Mouse (Mus musculus) liver, embryonic 13.5 days (tissue): ENCODE data around the gene Rmi2. TPM values are rescaled to one million over a fixed set of nuclear protein-coding genes. Genes with fewer than 3 reads are reported as not detected.

ENCODE experiments used
- ATAC-seq: fragments of 200-750 bp; cut with Nextera tagmentation; 2 replicates; pipeline ENCODE4 v1.8.0; 2017; ENCODE audit warnings: low read depth, mild to moderate bottlenecking, moderate number of reproducible peaks, moderate library complexity
- DNase-seq: peaks from one replicate; pipeline ENCODE4 v3.0.0; 2022
- H3K27ac ChIP-seq: fragments of 300-500 bp; sonication (generic); 2 replicates; pipeline ENCODE4 v1.5.1; 2015; ENCODE audit warnings: moderate library complexity, mild to moderate bottlenecking, inconsistent platforms
- H3K27me3 ChIP-seq: fragments of 300-500 bp; sonication (generic); 2 replicates; pipeline ENCODE4 v1.6.1; 2015; ENCODE audit warnings: mild to moderate bottlenecking, inconsistent platforms
- H3K36me3 ChIP-seq: fragments of 300-500 bp; sonication (generic); 2 replicates; pipeline ENCODE4 v1.6.1; 2015; ENCODE audit warnings: mild to moderate bottlenecking, inconsistent platforms
- H3K4me1 ChIP-seq: fragments of 300-500 bp; sonication (generic); replicated peaks from 2 replicates; pipeline ENCODE4 v1.6.1; 2015; ENCODE audit warnings: inconsistent platforms
- H3K4me2 ChIP-seq: fragments of 300-500 bp; sonication (generic); 2 replicates; pipeline ENCODE4 v1.6.1; 2015; ENCODE audit warnings: inconsistent platforms, mild to moderate bottlenecking, moderate library complexity
- H3K4me3 ChIP-seq: fragments of 300-500 bp; sonication (generic); replicated peaks from 2 replicates; pipeline ENCODE4 v1.5.1; 2015; ENCODE audit warnings: mild to moderate bottlenecking, inconsistent platforms
- H3K9ac ChIP-seq: fragments of 300-500 bp; sonication (generic); 2 replicates; pipeline ENCODE4 v1.6.1; 2015; ENCODE audit warnings: mild to moderate bottlenecking, inconsistent platforms
- H3K9me3 ChIP-seq: fragments of 300-500 bp; sonication (generic); replicated peaks from 2 replicates; pipeline ENCODE4 v1.6.1; 2016; ENCODE audit warnings: inconsistent platforms
- WGBS: fragments of 180-500 bp; shearing (Covaris S2); methylation state at CpG from one replicate; pipeline ENCODE4 v1.1.7; 2015; ENCODE audit not compliant: insufficient replicate concordance; 5-methylcytosine and 5-hydroxymethylcytosine counted together
- polyA plus RNA-seq: library from polyadenylated mRNA; unstranded; fragments of >200 nt; fragmentation: Nextera tagmentation; extraction: Ambion mirVana; gene quantifications from 2 replicates; pipeline ENCODE4 v1.2.1, GENCODE M21; 2015

The Rmi2 gene
- polyA plus RNA-seq, 1 experiment from 2014 or later: 2.3 TPM

GRCm38 (mm10) chr16:10927026-10927425 is 92.2 kb downstream of the Rmi2 start:
- no peak for DNase-seq
- H3K9me3 ChIP-seq: no peaks in the 10 kb centered on the region
- H3K4me3 ChIP-seq: no peak overlapping the region
- 48% methylated on average over 1 of the region's 1 CpGs for WGBS
- H3K27ac ChIP-seq: no peak overlapping the region
- no peak overlapping the region for H3K9ac ChIP-seq
- no peaks in the 10 kb centered on the region for H3K4me1 ChIP-seq
- no peak for ATAC-seq
- H3K27me3 ChIP-seq: no peaks in the 10 kb centered on the region
- H3K4me2 ChIP-seq: no peak overlapping the region
- H3K36me3 ChIP-seq: no peaks in the 10 kb centered on the region

- no peaks in the 10 kb centered on the region for H3K36me3 ChIP-seq
- no peak overlapping the region for H3K9ac ChIP-seq
- no peak for ATAC-seq
- H3K9me3 ChIP-seq: no peaks in the 10 kb centered on the region
- no peaks in the 10 kb centered on the region for H3K27me3 ChIP-seq
- H3K4me3 ChIP-seq: no peak overlapping the region
- WGBS: 66% methylated on average over 3 of the region's 3 CpGs
- DNase-seq: no peak
- no peaks in the 10 kb centered on the region for H3K4me1 ChIP-seq
- H3K27ac ChIP-seq: no peak overlapping the region
- no peak overlapping the region for H3K4me2 ChIP-seq
Observed at GRCm38 (mm10) chr16:10933372-10933771, 98.5 kb downstream of the Rmi2 start.

GRCm38 (mm10) chr16:10934047-10934446 is 99.2 kb downstream of the Rmi2 start:
- Histone ChIP-seq H3K9me3 (no peaks in the 10 kb centered on the region), H3K9ac (no peak overlapping the region), H3K4me1 (no peaks in the 10 kb centered on the region), H3K27me3 (no peaks in the 10 kb centered on the region), H3K4me2 (no peak overlapping the region), H3K4me3 (no peak overlapping the region), H3K36me3 (no peaks in the 10 kb centered on the region), H3K27ac (no peak overlapping the region)
- ATAC-seq (no peak), DNase-seq (no peak)
- WGBS: 92% methylated on average over 1 of the region's 1 CpGs

- Histone ChIP-seq H3K36me3 (no peaks in the 10 kb centered on the region), H3K9me3 (no peaks in the 10 kb centered on the region), H3K4me3 (no peak overlapping the region), H3K9ac (no peak overlapping the region), H3K27me3 (no peaks in the 10 kb centered on the region), H3K4me2 (no peak overlapping the region), H3K27ac (no peak overlapping the region), H3K4me1 (no peaks in the 10 kb centered on the region)
- ATAC-seq (no peak), DNase-seq (no peak)
- 43% methylated on average over 5 of the region's 5 CpGs for WGBS
Observed at GRCm38 (mm10) chr16:10936700-10937319, 102.0 kb downstream of the Rmi2 start.

GRCm38 (mm10) chr16:10937497-10937896 is 102.6 kb downstream of the Rmi2 start:
- H3K4me3 ChIP-seq: no peak overlapping the region
- no peaks in the 10 kb centered on the region for H3K27me3 ChIP-seq
- no peak overlapping the region for H3K9ac ChIP-seq
- ATAC-seq (no peak), DNase-seq (no peak)
- no peaks in the 10 kb centered on the region for H3K4me1 ChIP-seq
- no peaks in the 10 kb centered on the region for H3K36me3 ChIP-seq
- H3K27ac ChIP-seq: no peak overlapping the region
- no peaks in the 10 kb centered on the region for H3K9me3 ChIP-seq
- no peak overlapping the region for H3K4me2 ChIP-seq
- 64% methylated on average over 11 of the region's 11 CpGs for WGBS

GRCm38 (mm10) chr16:10939932-10940331 is 105.1 kb downstream of the Rmi2 start:
- Histone ChIP-seq H3K9me3 (no peaks in the 10 kb centered on the region), H3K4me3 (no peak overlapping the region), H3K27ac (no peak overlapping the region; the same call in 1 of the 2 replicates), H3K4me1 (no peaks in the 10 kb centered on the region), H3K27me3 (no peaks in the 10 kb centered on the region), H3K9ac (no peak overlapping the region), H3K4me2 (no peak overlapping the region), H3K36me3 (no peaks in the 10 kb centered on the region)
- no peak for DNase-seq
- 70% methylated on average over 4 of the region's 4 CpGs for WGBS
- no peak for ATAC-seq

- Histone ChIP-seq H3K36me3 (no peaks in the 10 kb centered on the region), H3K27ac (no peak overlapping the region), H3K4me2 (no peak overlapping the region), H3K9me3 (no peaks in the 10 kb centered on the region), H3K4me1 (no peaks in the 10 kb centered on the region), H3K9ac (no peak overlapping the region), H3K27me3 (no peaks in the 10 kb centered on the region), H3K4me3 (no peak overlapping the region)
- ATAC-seq: no peak
- WGBS: 62% methylated on average over 2 of the region's 2 CpGs
- DNase-seq: no peak
Observed at GRCm38 (mm10) chr16:10940661-10941060, 105.8 kb downstream of the Rmi2 start.

Other genes with a start within 250 kb of the Rmi2 start
- 1.2 and 1.3 TPM in 2 replicates for gene Socs1, start 49.5 kb upstream of the Rmi2 start, polyA plus RNA-seq
- not detected in 2 replicates for gene Tnp2, start 46.4 kb upstream of the Rmi2 start, polyA plus RNA-seq
- gene Prm3, start 44.1 kb upstream of the Rmi2 start, polyA plus RNA-seq: not detected in 2 replicates
- not detected in 2 replicates for gene Prm2, start 38.9 kb upstream of the Rmi2 start, polyA plus RNA-seq
- not detected in 2 replicates for gene Prm1, start 29.2 kb upstream of the Rmi2 start, polyA plus RNA-seq
- gene Gm11172, start 22.1 kb upstream of the Rmi2 start, polyA plus RNA-seq: not detected in 2 replicates
- 2.5 and 3.0 TPM in 2 replicates for gene Snn, start 225.9 kb downstream of the Rmi2 start, polyA plus RNA-seq
- 31.6 and 34.1 TPM in 2 replicates for gene Litaf, start 231.1 kb downstream of the Rmi2 start, polyA plus RNA-seq